Mouse (Mus musculus) gastrocnemius, adult 8-10 months (tissue): ENCODE measurements around the gene Tra2b. TPM values are rescaled to one million over a fixed set of nuclear protein-coding genes. Genes with fewer than 3 reads are reported as not detected.
"Not testable (repeated sequence)": the region's sequence is repeated elsewhere in the genome, so short reads cannot be mapped to it uniquely, and the experiment has no call there.

Experiments
- DNase-seq, 2 experiments: peaks; one replicate each; pipeline ENCODE4 v3.0.0; 2022; ENCODE audit warnings: low spot score in 2 of 2
- total RNA-seq, 4 experiments: library from RNA; stranded (reverse); gene quantifications; 2 replicates each; pipeline ENCODE4 v1.2.4; 2022

Tra2b gene
- total RNA-seq, 4 experiments from 2014 or later: 20.1 to 28.8 (median 26.1) TPM

DNA sequence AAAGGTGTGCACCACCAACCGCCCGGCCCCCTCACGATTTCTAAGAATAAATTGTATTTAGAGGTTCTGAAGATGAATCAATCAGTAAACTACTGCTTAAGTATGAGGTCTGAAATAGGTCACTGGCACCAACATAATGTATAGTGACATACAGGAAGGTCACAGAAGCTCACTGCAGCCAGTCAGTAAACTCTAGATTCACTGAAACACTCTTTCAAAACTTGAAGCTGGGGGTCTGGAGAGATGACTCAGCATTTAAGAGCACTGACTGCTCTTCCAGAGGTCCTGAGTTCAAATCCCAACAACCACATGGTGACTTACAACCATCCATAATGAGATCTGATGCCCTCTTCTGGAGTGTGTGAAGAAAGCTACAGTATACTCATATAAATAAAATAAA lies 16.1 kb downstream of the Tra2b start:
- no peak for DNase-seq

DNA sequence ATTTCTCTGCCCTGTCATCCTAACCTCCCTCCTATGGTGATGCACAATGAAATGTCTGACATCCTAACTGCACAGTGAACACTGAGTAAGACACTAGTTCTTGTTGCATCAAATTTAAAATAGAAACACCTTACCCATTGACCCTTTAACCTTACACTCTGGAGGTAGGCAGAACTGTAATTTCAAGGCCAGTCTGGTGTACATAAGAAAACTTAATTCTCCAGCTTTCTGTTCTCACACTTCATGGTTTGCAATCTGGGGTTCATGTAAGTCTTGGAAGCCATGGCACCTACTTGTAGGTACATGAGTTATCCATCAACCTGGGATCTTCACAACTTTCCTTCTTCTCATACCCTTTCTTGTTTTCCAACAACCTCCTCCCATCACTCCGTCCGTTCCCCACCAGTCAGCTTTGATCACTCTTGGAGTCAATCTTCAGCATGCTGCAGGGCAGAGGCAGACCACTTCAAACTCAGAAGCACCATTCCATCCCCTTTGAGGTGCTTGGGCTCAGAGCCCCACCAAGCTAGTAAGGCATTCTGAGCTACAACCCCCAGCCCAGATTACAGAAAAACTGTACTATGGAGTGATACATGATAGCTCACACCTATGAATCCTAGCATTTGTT lies 23.5 kb downstream of the Tra2b start:
- no peak for DNase-seq

DNA sequence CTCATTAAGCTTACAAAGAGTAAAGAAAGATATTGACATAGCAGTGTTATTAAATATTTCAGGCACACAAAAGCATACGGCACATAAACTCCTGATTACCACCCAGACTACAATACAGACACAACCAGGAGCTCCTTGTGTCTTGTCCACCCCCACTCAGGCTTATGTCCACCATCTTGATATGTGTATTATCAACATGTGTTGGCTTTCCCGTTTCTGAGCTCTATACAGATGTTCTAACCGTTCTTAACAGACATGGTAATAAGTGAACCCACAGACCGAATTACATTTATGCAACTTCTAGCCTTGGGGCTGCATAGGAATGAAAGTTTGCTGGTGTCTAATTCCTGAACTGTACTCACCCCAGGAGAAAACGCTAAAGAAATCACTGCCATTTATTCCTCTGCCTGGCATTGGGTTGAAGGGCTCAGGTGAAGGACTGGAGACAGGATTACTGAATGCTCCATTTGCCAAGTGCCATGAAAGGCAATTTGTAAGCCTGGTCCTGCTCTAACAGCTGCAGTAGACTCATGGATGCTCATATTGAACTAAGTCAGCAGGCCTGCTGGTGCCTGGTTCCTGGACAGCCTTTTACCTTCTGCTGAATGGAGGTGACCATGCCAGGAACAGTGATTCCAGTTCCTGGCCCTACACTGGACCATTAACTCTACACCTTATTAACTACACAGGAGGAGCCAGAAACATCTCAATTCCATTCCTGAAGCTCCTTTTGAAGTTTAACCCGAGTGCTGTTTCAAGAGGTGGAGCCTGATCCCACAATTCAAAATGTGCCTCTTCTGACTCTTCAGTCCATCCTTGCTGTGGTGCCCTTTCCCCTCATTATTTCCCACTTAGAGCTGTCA lies 24.2 kb downstream of the Tra2b start:
- no peak for DNase-seq

DNA sequence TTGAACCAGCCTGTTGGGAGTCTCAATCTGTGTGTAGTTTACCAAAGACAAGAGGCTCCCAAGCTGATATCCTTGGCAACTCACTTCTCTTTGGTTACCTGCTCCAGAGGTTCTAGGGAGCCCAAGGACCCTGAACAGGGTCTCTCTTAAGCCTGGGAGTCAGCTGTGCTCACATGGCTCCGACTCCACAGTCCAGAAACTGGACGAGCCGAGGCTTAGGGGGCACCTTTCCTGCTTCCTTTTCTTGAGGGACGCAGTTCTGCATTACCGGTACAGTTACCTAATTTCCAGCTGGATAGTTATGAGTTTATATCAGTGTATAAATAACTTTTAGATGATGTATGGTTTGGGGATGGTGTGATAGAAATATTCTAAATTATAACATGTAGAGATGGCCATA lies 24.9 kb downstream of the Tra2b start:
- no peak for DNase-seq

DNA sequence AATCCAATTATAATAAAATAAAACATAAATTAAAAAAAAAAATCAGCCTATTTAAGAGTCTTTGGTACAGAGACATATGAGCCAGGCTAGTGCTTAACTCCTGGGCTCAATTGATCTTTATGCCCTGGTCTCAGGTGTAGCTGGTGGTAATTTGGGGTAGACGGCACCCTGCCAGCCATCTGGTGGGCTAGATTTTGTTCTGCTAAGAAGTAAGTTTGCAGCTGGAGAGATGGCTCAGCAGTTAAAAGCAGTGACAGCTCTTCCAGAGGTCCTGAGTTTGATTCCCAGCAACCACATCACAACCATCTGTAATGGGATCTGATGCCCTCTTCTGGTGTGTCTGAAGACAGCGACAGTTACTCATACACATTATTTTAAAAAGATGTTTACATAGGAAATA lies 25.8 kb downstream of the Tra2b start:
- no peak for DNase-seq

DNA sequence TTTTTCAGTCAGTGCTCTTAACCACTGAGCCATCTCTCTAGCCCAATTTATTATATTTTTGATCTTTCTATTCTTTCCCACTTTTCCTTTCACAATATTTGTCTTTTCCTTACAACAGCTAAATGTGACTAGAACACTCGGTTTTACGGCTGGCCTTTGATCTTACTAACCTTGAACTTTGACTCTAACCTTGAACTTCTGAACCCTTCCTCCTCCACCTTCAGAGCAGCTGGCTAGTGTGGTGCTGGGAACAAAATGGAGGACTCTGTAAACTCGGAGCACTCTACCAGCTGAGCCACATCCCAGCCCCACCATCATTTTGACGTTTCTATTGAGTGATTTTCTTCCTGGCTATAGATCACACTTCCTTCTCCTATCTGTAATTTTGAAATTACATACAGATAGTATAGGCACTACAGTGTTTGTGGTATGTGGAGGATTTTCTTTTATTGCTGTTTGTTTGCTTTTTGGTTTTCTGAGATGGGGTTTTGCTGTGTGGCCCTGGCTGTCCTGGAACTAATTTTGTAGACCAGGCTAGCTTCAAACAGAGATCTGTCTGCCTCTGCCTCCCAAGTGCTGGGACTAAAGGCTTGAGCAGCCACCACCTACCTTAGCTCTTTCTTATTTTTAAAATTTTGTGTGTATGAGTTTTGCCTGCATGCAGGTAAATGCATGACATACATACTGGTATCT lies 26.7 kb downstream of the Tra2b start:
- no peak for DNase-seq

DNA sequence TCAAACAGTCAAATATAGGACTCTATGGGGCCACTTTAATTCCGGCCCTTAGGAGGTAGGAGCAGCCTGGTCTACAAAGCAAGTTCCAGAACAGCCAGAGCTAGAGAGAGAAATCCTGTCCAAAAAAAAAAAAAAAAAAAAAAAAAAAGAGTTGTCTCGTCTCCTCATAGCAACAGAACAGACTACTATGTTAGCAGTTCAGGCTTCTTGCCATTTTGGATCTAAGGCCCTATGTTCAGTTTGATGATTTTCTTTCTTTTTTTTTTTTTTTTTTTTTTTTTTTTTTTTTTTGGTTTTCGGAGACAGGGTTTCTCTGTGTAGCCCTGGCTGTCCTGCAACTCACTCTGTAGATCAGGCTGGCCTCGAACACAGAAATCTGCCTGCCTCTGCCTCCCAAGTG lies 27.4 kb downstream of the Tra2b start:
- not testable (repeated sequence) for DNase-seq

DNA sequence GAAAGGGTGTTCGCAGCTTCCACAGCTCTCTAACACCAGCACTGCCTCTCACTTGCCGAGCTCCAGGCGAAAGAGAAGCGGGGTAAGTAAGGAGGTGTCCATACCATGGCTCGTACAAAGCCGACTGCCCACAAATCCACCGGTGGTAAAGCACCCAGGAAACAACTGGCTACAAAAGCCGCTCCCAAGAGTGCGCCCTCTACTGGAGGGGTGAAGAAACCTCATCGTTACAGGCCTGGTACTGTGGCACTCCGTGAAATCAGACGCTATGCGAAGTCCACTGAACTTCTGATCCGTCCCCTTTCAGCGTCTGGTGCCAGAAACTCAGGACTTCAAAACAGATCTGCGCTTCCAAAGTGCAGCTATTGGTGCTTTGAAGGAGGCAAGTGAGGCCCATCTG lies 29.0 kb downstream of the Tra2b start:
- no peak for DNase-seq

DNA sequence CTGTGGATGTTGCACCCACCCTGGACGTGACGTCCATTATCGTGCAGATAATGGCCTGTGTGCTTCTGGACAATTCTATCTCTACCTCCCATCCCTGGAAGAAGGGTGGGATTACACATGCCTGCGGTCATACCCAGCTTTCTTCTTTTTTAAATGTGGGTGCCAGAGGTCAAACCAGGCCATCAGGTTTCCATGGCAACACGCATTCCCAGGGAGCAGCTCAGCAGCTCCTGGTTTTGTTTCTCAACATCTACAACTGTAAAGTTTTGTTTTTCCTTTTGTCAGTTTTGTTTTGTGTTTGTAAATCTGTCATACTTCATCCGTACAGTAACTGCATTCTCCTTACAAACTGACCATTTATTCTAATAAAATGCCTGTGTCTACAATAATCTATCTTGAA lies 31.3 kb downstream of the Tra2b start:
- DNase-seq: no peak

DNA sequence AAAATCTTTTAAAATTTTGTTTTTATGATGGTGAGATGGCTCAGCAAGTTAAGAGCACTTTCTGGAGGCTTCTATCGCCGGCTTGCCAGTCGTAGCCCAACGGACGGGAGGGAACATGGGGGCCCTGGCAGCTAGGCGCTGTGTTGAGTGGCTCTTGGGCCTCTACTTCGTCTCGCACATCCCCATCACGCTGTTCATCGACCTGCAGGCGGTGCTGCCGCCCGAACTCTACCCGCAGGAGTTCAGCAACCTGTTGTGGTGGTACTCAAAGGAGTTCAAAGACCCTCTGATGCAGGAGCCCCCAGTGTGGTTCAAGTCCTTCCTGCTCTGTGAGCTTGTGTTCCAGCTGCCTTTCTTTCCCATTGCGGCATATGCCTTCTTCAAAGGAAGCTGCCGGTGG lies 35.5 kb downstream of the Tra2b start:
- not testable (repeated sequence) for DNase-seq

DNA sequence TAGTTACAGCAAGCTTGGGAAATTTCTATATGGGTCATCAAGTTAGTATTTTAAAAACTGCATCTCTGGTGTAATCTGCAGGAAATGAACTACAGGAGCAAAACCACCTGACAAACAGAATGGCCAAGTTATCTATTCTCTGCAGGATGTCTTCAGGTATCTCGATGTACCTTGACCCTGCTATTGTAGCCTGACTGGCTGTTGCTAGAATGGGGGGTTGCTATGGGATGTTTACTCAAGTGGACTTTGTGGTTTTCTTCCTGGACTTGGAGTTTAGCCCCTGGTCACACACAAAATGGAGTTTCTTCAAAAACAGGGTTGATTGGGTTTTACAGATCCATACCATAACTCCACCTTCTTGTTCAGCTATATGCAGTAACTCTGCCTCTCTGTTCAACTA lies 62.3 kb downstream of the Tra2b start:
- no peak for DNase-seq

DNA sequence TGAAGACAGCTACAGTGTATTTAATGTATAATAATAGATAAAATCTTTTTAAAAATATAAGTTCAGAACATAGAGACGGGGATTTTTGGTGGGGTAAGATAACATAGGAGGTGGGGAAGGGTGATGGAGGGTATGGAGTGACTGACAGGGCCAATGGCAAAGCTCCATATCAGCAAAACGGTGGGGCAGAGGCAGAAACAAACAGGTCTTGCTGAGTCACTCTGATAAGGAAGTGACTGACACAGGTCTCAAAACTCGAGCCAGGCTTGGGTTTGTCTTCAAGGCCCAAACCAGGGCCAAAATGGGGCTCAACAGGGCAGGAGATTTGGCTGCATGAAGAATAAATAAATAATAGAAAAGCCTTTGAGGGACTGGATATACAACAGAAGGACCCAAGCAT lies 63.9 kb downstream of the Tra2b start:
- no peak for DNase-seq

DNA sequence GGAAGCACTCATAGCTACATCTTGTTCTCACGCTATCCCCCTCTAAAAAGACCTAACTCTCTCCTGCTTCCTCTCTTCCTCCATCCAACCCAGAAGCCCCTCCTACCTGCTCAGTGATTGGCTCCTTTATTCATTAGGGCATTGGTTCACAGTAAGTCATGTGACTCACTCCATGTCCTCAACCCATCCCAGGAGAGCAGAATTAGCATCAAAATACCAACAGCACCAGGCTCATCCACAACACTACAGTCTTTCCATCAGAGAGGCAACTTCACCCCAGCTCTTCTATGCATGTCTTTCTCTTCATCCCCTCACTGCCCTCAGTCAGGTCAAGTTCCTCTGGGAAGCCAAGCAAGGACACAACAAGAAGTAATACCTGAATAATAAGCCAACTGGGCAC lies 65.3 kb downstream of the Tra2b start:
- no peak for DNase-seq

Other genes starting within 250 kb of the Tra2b start
- 1 to 10 TPM in 2 of 4 experiments, under 1 TPM in 2; 0.53 to 1.4 (median 1.2) TPM for gene Igf2bp2, start 102.7 kb downstream of the Tra2b start, total RNA-seq
- gene Etv5, start 173.7 kb upstream of the Tra2b start, total RNA-seq: 1 to 10 TPM; 5.4 to 7.1 (median 6.3) TPM